ENCODE assay signal across 18 mouse cellular contexts in genomic region chrX:99067671-99068151, GRCm38 (mm10).
DNase-seq lines count a peak whose midpoint lies in the region; ATAC-seq and TF ChIP-seq lines count a peak whose summit lies in the region.
"Had no signal": no experiment of that assay in that cellular context is flagged by ENCODE, and none has a peak within 500 bp of the region (broad histone marks: within the 10 kb centered on the region; RNA-seq: fewer than 3 reads in every experiment).

No protein-coding gene starts in this region.

- H3K9ac ChIP-seq in lung, postnatal 0 days (replicated peaks; ENCODE audit: low read depth), result no peak overlapping the region
- H3K9ac ChIP-seq: embryonic facial prominence, embryonic 12.5 days; heart, embryonic 13.5 days; hindbrain, embryonic 13.5 days had no signal

- ATAC-seq in lung, postnatal 0 days, result peak; percentile 89
- ATAC-seq: forebrain, embryonic 16.5 days; hindbrain, postnatal 0 days had no signal

- 0 out of 2 replicates have a peak, but pooled peaks cover 3% of the 10 kb centered on the region for H3K36me3 ChIP-seq in lung, postnatal 0 days (ENCODE audit: insufficient read depth, low read length)
- H3K36me3 ChIP-seq: embryonic facial prominence, embryonic 12.5 days; hindbrain, embryonic 13.5 days had no signal

- no peak overlapping the region for H3K4me3 ChIP-seq in lung, adult 2 months (replicated peaks; ENCODE audit: extremely low read depth, low read depth, low read length)
- no peak overlapping the region for H3K4me3 ChIP-seq in lung, postnatal 0 days (ENCODE audit: low read depth, low read length)
- H3K4me3 ChIP-seq: embryonic facial prominence, embryonic 12.5 days; heart, embryonic 13.5 days; hindbrain, embryonic 13.5 days had no signal

- TF ChIP-seq EP300 in lung, postnatal 0 days (IDR thresholded peaks at IDR 0.05), result no peak

- no peak overlapping the region for H3K4me2 ChIP-seq in lung, postnatal 0 days (replicated peaks; ENCODE audit: low read depth, low read length)
- H3K4me2 ChIP-seq: embryonic facial prominence, embryonic 12.5 days; heart, embryonic 13.5 days; hindbrain, embryonic 13.5 days had no signal

- TF ChIP-seq POLR2A in lung, adult 2 months (IDR thresholded peaks at IDR 0.05; ENCODE audit: borderline replicate concordance, extremely low read depth, low read depth, low read length), result no peak

- H3K27me3 ChIP-seq in lung, postnatal 0 days (replicated peaks; ENCODE audit: insufficient read depth, low read length), result no peaks in the 10 kb centered on the region
- H3K27me3 ChIP-seq: CH12.LX had no signal

- H3K9me3 ChIP-seq in lung, postnatal 0 days (ENCODE audit: low read length), result no peaks in the 10 kb centered on the region
- H3K9me3 ChIP-seq: embryonic facial prominence, embryonic 12.5 days; heart, embryonic 13.5 days; hindbrain, embryonic 13.5 days had no signal

- no peaks in the 10 kb centered on the region for H3K4me1 ChIP-seq in lung, adult 2 months (ENCODE audit: control insufficient read depth, insufficient read depth, low read length)
- no peaks in the 10 kb centered on the region for H3K4me1 ChIP-seq in lung, postnatal 0 days (ENCODE audit: insufficient read depth, low read depth, low read length)
- H3K4me1 ChIP-seq: embryonic facial prominence, embryonic 12.5 days; heart, embryonic 13.5 days; hindbrain, embryonic 13.5 days had no signal

- H3K27ac ChIP-seq in lung, postnatal 0 days (ENCODE audit: low read length), result peak overlapping the region; percentile 26; the same call in 1 of the 2 replicates
- H3K27ac ChIP-seq: embryonic facial prominence, embryonic 12.5 days; heart, embryonic 13.5 days; hindbrain, embryonic 13.5 days; hindbrain, postnatal 0 days had no signal

- 61% methylated on average over 9 of the region's 9 CpGs for WGBS in lung, adult 2 months
- 38% methylated on average over 6 of the region's 9 CpGs for WGBS in lung, postnatal 0 days

- no peak for TF ChIP-seq CTCF in lung, adult 2 months (IDR thresholded peaks at IDR 0.05; ENCODE audit: insufficient read depth, low read length)
- peak; percentile 44 for TF ChIP-seq CTCF in lung, postnatal 0 days (IDR thresholded peaks at IDR 0.05)

- DNase-seq in lung, adult 18-20 months, result peak; percentile 24 to 35
- DNase-seq in lung, adult 2 months, result no peak
- DNase-seq in lung, postnatal 0 days (ENCODE audit: low spot score), result peak; percentile 72
- peak; percentile 59 for DNase-seq in lung, postnatal 36 days
- DNase-seq in frontal cortex, postnatal 36 days (ENCODE audit: low spot score in 2 of 2), result no peak
- no peak for DNase-seq in T-cell, adult 2 months (ENCODE audit: low spot score)
- DNase-seq: adrenal gland, postnatal 10 days; cerebellum, adult 11 months; cerebellum, adult 8-10 months; cerebellum, postnatal 25 days; gastrocnemius, postnatal 14 days; heart, postnatal 36 days had no signal

Comparison
In these comparisons a context has a peak if more than half of its experiments do, and no peak if none do; other contexts are left out.
1. DNase-seq: peak in lung, adult 18-20 months (2 of 2), lung, postnatal 0 days (single experiment) and lung, postnatal 36 days (single experiment); none in lung, adult 2 months (single experiment), frontal cortex, postnatal 36 days (0 of 2) and T-cell, adult 2 months (single experiment).